8 mouse cellular contexts compared by ENCODE assay signal in the genomic region with DNA sequence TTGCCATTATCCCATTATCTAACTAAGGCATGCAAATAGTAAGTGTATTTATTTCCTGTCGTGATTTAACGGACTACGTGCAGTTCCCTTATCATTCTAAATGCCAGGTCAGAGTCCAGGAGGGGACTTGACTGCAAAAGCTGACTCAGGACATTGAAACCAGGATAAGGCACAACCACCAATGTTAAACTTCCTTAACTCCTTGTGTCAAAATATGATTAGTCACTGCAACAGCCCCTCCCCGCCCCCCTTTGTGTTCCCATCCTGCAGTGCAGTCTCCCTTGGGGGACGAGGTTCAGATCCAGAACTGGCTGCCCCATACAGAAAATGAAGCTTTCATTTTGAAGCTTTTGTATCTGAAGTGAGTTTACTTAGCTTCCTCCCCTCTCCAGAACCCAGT. TPM values are rescaled to one million over a fixed set of nuclear protein-coding genes. Genes with fewer than 3 reads are reported as not detected.
DNase-seq lines count a peak whose midpoint lies in the region; ATAC-seq and TF ChIP-seq lines count a peak whose summit lies in the region.

No protein-coding gene starts in this region.

- H3K4me2 ChIP-seq in CH12.LX (ENCODE audit: insufficient read depth, low read depth, poor library complexity, severe bottlenecking) = peak overlapping the region; percentile 88
- peak overlapping the region; percentile 60 for H3K4me2 ChIP-seq in forebrain, embryonic 15.5 days (replicated peaks)
- H3K4me2 ChIP-seq in kidney, embryonic 16.5 days (replicated peaks; ENCODE audit: low read depth, low read length) = peak overlapping the region; percentile 67
- peak overlapping the region; percentile 60 for H3K4me2 ChIP-seq in midbrain, embryonic 12.5 days (replicated peaks)

- H3K4me1 ChIP-seq in CH12.LX (ENCODE audit: control insufficient read depth in 1 of 2, insufficient read depth in 2 of 2) = peaks cover 0 to 16% of the 10 kb centered on the region in 2 experiments; a peak in 2 of 4 replicates
- peaks cover 11% of the 10 kb centered on the region for H3K4me1 ChIP-seq in forebrain, embryonic 15.5 days
- H3K4me1 ChIP-seq in kidney, embryonic 16.5 days (ENCODE audit: insufficient read depth, low read length) = peaks cover 10% of the 10 kb centered on the region
- H3K4me1 ChIP-seq in midbrain, embryonic 12.5 days = peaks cover 5% of the 10 kb centered on the region

- no peak overlapping the region for H3K27ac ChIP-seq in CH12.LX (ENCODE audit: insufficient read depth, low read depth)
- peak overlapping the region; percentile 97; the same call in 1 of the 2 replicates for H3K27ac ChIP-seq in forebrain, embryonic 15.5 days (replicated peaks)
- H3K27ac ChIP-seq in kidney, embryonic 16.5 days (ENCODE audit: low read length) = peak overlapping the region; percentile 98; the same call in 1 of the 2 replicates
- peak overlapping the region; percentile 30 for H3K27ac ChIP-seq in midbrain, embryonic 12.5 days (replicated peaks)

- peaks cover 0 to 4% of the 10 kb centered on the region in 2 experiments for H3K36me3 ChIP-seq in CH12.LX (replicated peaks in 1 of 2; ENCODE audit: control insufficient read depth in 1 of 2, insufficient read depth in 1 of 2, low read length in 1 of 2)
- H3K36me3 ChIP-seq in forebrain, embryonic 15.5 days = no peaks in the 10 kb centered on the region
- H3K36me3 ChIP-seq in kidney, embryonic 16.5 days (ENCODE audit: insufficient read depth, low read length) = no peaks in the 10 kb centered on the region
- no peaks in the 10 kb centered on the region for H3K36me3 ChIP-seq in midbrain, embryonic 12.5 days

- no peaks in the 10 kb centered on the region for H3K27me3 ChIP-seq in CH12.LX (replicated peaks)
- H3K27me3 ChIP-seq in forebrain, embryonic 15.5 days = no peaks in the 10 kb centered on the region
- no peaks in the 10 kb centered on the region for H3K27me3 ChIP-seq in kidney, embryonic 16.5 days (ENCODE audit: insufficient read depth, low read length)
- no peaks in the 10 kb centered on the region for H3K27me3 ChIP-seq in midbrain, embryonic 12.5 days

- ATAC-seq in forebrain, embryonic 15.5 days (replicated peaks) = no peak
- ATAC-seq in kidney, embryonic 16.5 days (ENCODE audit: low FRiP score, low TSS enrichment) = no peak
- ATAC-seq in midbrain, embryonic 12.5 days (ENCODE audit: low FRiP score, low read depth) = no peak

- H3K9me3 ChIP-seq in CH12.LX (replicated peaks; ENCODE audit: low read length) = no peaks in the 10 kb centered on the region
- no peaks in the 10 kb centered on the region for H3K9me3 ChIP-seq in forebrain, embryonic 15.5 days
- no peaks in the 10 kb centered on the region for H3K9me3 ChIP-seq in kidney, embryonic 16.5 days (ENCODE audit: low read length)
- no peaks in the 10 kb centered on the region for H3K9me3 ChIP-seq in midbrain, embryonic 12.5 days

- peak overlapping the region; percentile 80 for H3K9ac ChIP-seq in CH12.LX (ENCODE audit: insufficient read depth, low read depth)
- no peak overlapping the region for H3K9ac ChIP-seq in forebrain, embryonic 15.5 days (replicated peaks)
- H3K9ac ChIP-seq in kidney, embryonic 16.5 days (replicated peaks; ENCODE audit: low read length) = peak overlapping the region; percentile 98
- H3K9ac ChIP-seq in midbrain, embryonic 12.5 days (replicated peaks) = peak overlapping the region; percentile 56; the same call in 1 of the 2 replicates

- TF ChIP-seq POLR2A in CH12.LX (IDR thresholded peaks at IDR 0.05; ENCODE audit: low read depth, low read length) = no peak

- in situ Hi-C loops in CH12.LX (cut with MboI; ENCODE audit: low pct_ligation_motif_present, low pct_unique_long_range_greater_than_20kb, low sequenced_read_pairs) = no loop called here

- H3K4me3 ChIP-seq in CH12.LX (replicated peaks in 1 of 3; ENCODE audit: low read depth in 2 of 3, low read length in 2 of 3, poor library complexity in 1 of 3) = peak overlapping the region; percentile 69 to 89 (median 73)
- H3K4me3 ChIP-seq in forebrain, embryonic 15.5 days = peak overlapping the region; percentile 98
- peak overlapping the region; percentile 90 for H3K4me3 ChIP-seq in kidney, embryonic 16.5 days (ENCODE audit: low read length)
- peak overlapping the region; percentile 88 for H3K4me3 ChIP-seq in midbrain, embryonic 12.5 days

- peaks cover 6% of the 10 kb centered on the region for H3K79me2 ChIP-seq in CH12.LX (replicated peaks; ENCODE audit: control insufficient read depth, extremely low read depth, insufficient read depth, poor library complexity, severe bottlenecking)

- no peak for TF ChIP-seq EP300 in CH12.LX (IDR thresholded peaks at IDR 0.05; ENCODE audit: low read length)

- TF ChIP-seq CTCF in CH12.LX (conservative IDR thresholded peaks at IDR 0.05 in 1 of 2, IDR thresholded peaks at IDR 0.05 in 1 of 2; ENCODE audit: low read depth in 2 of 2, low read length in 2 of 2) = no peak

- WGBS in forebrain, embryonic 15.5 days = 68% methylated on average over 5 of the region's 5 CpGs
- WGBS in kidney, embryonic 16.5 days = 37% methylated on average over 5 of the region's 5 CpGs
- WGBS in midbrain, embryonic 12.5 days = 71% methylated on average over 5 of the region's 5 CpGs

- dilution Hi-C loops in CH12.LX (cut with MboI; ENCODE audit: extremely low pct_ligation_motif_present, extremely low pct_unique_long_range_greater_than_20kb, low sequenced_read_pairs) = no loop called here

- peak; percentile 52 for DNase-seq in adrenal gland, postnatal 10 days
- no peak for DNase-seq in adrenal gland, postnatal 4 days (ENCODE audit: low spot score in 2 of 2)
- DNase-seq in CH12.LX (ENCODE audit: extremely low read depth) = peak; percentile 63
- no peak for DNase-seq in frontal cortex, postnatal 25 days (ENCODE audit: low spot score in 2 of 2)
- DNase-seq in frontal cortex, postnatal 36 days (ENCODE audit: low spot score in 2 of 2) = no peak

- TF ChIP-seq RAD21 in CH12.LX (IDR thresholded peaks at IDR 0.05; ENCODE audit: low read depth, low read length) = no peak

TF ChIP-seq in CH12.LX, 34 proteins besides CTCF, POLR2A, EP300 and RAD21:
- no peak for TF ChIP-seq ZKSCAN1 (IDR thresholded peaks at IDR 0.05; ENCODE audit: borderline replicate concordance, low read depth, low read length)
- peak; percentile 70 for TF ChIP-seq MAFK (IDR thresholded peaks at IDR 0.05; ENCODE audit: insufficient replicate concordance, low read length)

RNA-seq across cellular contexts. Expression of gene Zfp1, which starts 0.7 kb away (rescaled TPM):
- total RNA-seq in adrenal gland, postnatal 10 days (2021) = 10 to 100 TPM in 1 of 2 experiments, 1 to 10 TPM in 1; 9.0 to 12.1 TPM
- 10 to 100 TPM; 15.5 to 17.0 TPM for total RNA-seq in adrenal gland, postnatal 4 days (2021)
- total RNA-seq in CH12.LX (2012; rRNA removed) (8.0 and 9.2 TPM in 2 replicates), CH12.LX (2014; rRNA removed) (14.9 and 16.7 TPM in 2 replicates)
- polyA plus RNA-seq in CH12.LX (2012; ENCODE audit: insufficient read length, low read depth) = 14.5 and 15.4 TPM in 2 replicates
- 32.3 and 34.4 TPM in 2 replicates for polyA plus RNA-seq in forebrain, embryonic 15.5 days (2015; fragmentation: Nextera tagmentation; extraction: Ambion mirVana)
- polyA plus RNA-seq in kidney, embryonic 16.5 days (2015; fragmentation: Nextera tagmentation; extraction: Ambion mirVana) = 20.5 and 23.1 TPM in 2 replicates
- polyA plus RNA-seq in midbrain, embryonic 12.5 days (2016; fragmentation: Nextera tagmentation; extraction: Ambion mirVana) = 24.3 and 25.5 TPM in 2 replicates

RNA-seq across cellular contexts. Expression of gene Ldhd, which starts 12.3 kb away (rescaled TPM):
- total RNA-seq in adrenal gland, postnatal 10 days (2021) = 10 to 100 TPM; 20.4 to 23.4 TPM
- total RNA-seq in adrenal gland, postnatal 4 days (2021) = 10 to 100 TPM; 22.0 to 23.2 TPM
- 0.08 TPM in 1 of 2 replicates, not detected in the other for total RNA-seq in CH12.LX (2012; rRNA removed)
- total RNA-seq in CH12.LX (2014; rRNA removed) = not detected in 2 replicates
- not detected in 2 replicates for polyA plus RNA-seq in CH12.LX (2012; ENCODE audit: insufficient read length, low read depth)
- 0.54 and 0.60 TPM in 2 replicates for polyA plus RNA-seq in forebrain, embryonic 15.5 days (2015; fragmentation: Nextera tagmentation; extraction: Ambion mirVana)
- 2.3 and 2.8 TPM in 2 replicates for polyA plus RNA-seq in kidney, embryonic 16.5 days (2015; fragmentation: Nextera tagmentation; extraction: Ambion mirVana)
- polyA plus RNA-seq in midbrain, embryonic 12.5 days (2016; fragmentation: Nextera tagmentation; extraction: Ambion mirVana) = 0.41 and 0.46 TPM in 2 replicates

RNA-seq across cellular contexts. Expression of gene Ctrb1, which starts 48.3 kb away (rescaled TPM):
- total RNA-seq in adrenal gland, postnatal 10 days (2021) = under 1 TPM in 1 of 2 experiments, not detected in 1; 0.42 TPM
- total RNA-seq in adrenal gland, postnatal 4 days (2021) = 1,000 to 10,000 TPM in 1 of 2 experiments, 1 to 10 TPM in 1; 1.1 to 5,957 TPM
- total RNA-seq in CH12.LX (2012; rRNA removed) = not detected in 2 replicates
- not detected in 2 replicates for total RNA-seq in CH12.LX (2014; rRNA removed)
- polyA plus RNA-seq in CH12.LX (2012; ENCODE audit: insufficient read length, low read depth) = not detected in 2 replicates
- not detected in 2 replicates for polyA plus RNA-seq in forebrain, embryonic 15.5 days (2015; fragmentation: Nextera tagmentation; extraction: Ambion mirVana)
- polyA plus RNA-seq in kidney, embryonic 16.5 days (2015; fragmentation: Nextera tagmentation; extraction: Ambion mirVana) = 0.35 TPM in 1 of 2 replicates, not detected in the other
- not detected in 2 replicates for polyA plus RNA-seq in midbrain, embryonic 12.5 days (2016; fragmentation: Nextera tagmentation; extraction: Ambion mirVana)

Comparison
In these comparisons a context has a peak if more than half of its experiments do, and no peak if none do; other contexts are left out.
1. DNase-seq: peak in adrenal gland, postnatal 10 days (single experiment) and CH12.LX (single experiment); none in adrenal gland, postnatal 4 days (0 of 2), frontal cortex, postnatal 25 days (0 of 2) and frontal cortex, postnatal 36 days (0 of 2).
2. Peak in every context shown above with its lines, with median percentiles within 50 percentile points of each other: H3K4me2 ChIP-seq and H3K4me3 ChIP-seq.